Mouse (Mus musculus) C2C12 (cell line): Measurements from ENCODE around the gene Atrip.

Experiments
- CTCF ChIP-seq: IDR thresholded peaks from one replicate; pipeline ENCODE4 v1.5.1; 2011; ENCODE audit not compliant: control insufficient read depth, insufficient read depth, insufficient read length
- MYOD1 ChIP-seq: IDR thresholded peaks from one replicate; pipeline ENCODE4 v1.6.1; 2011; ENCODE audit warnings: low read depth; ENCODE audit not compliant: control insufficient read depth, insufficient read length

DNA sequence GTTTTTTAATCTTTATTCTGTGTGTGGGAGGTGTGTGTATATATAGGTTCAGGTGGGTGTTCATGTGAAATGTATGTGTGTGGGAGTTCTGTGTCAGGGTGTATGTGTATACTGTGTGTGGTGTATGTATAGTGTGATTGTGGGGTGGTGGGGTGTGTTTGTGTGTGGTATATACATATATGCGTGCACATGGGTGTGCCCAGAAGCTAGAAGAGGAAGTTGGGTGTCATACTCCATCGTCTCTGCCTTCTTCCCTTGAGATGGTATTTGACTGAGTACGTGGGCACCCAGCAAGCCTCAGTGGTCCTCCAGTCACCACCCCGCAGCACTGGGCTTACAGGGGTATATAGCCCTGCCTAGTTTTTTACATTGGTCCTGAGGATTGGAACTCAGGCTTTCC, 52.5 kb downstream of the Atrip start:
- TF ChIP-seq CTCF (no peak), MYOD1 (no peak)
